18 mouse cellular contexts compared by ENCODE assay signal in genomic region chr7:128209826-128210225, GRCm38 (mm10). TPM values are rescaled to one million over a fixed set of nuclear protein-coding genes. Genes with fewer than 3 reads are reported as not detected.
"Had no signal": no experiment of that assay in that cellular context is flagged by ENCODE, and none has a peak within 500 bp of the region (broad histone marks: within the 10 kb centered on the region; RNA-seq: fewer than 3 reads in every experiment).

No protein-coding gene starts in this region.

- H3K4me1 ChIP-seq: limb, embryonic 12.5 days; liver, embryonic 13.5 days; lung, embryonic 15.5 days; midbrain, embryonic 15.5 days; neural tube, embryonic 12.5 days had no signal

- DNase-seq: liver; liver, embryonic 13.5 days; liver, postnatal 0 days; lung, postnatal 14 days had no signal

- H3K27me3 ChIP-seq: limb, embryonic 12.5 days; liver, embryonic 13.5 days; lung, embryonic 15.5 days; midbrain, embryonic 15.5 days; neural tube, embryonic 12.5 days had no signal

- H3K9ac ChIP-seq: limb, embryonic 12.5 days; liver, embryonic 13.5 days; liver, postnatal 0 days; lung, embryonic 15.5 days; midbrain, embryonic 15.5 days; neural tube, embryonic 12.5 days had no signal

- ATAC-seq: liver, postnatal 0 days; midbrain, embryonic 15.5 days had no signal

- H3K36me3 ChIP-seq: limb, embryonic 12.5 days; liver, embryonic 13.5 days; lung, embryonic 15.5 days; midbrain, embryonic 15.5 days; neural tube, embryonic 12.5 days had no signal

- H3K9me3 ChIP-seq: limb, embryonic 12.5 days; liver, embryonic 13.5 days; lung, embryonic 15.5 days; megakaryocyte, embryonic 14.5 days; midbrain, embryonic 15.5 days; neural tube, embryonic 12.5 days had no signal

- H3K4me3 ChIP-seq: layer of hippocampus, adult 2 months; limb, embryonic 12.5 days; liver, embryonic 13.5 days; lung, embryonic 15.5 days; megakaryocyte, embryonic 14.5 days; midbrain, embryonic 15.5 days; neural tube, embryonic 12.5 days had no signal

- H3K4me2 ChIP-seq: limb, embryonic 12.5 days; liver, embryonic 13.5 days; lung, embryonic 15.5 days; midbrain, embryonic 11.5 days; midbrain, embryonic 15.5 days; neural tube, embryonic 12.5 days had no signal

- H3K27ac ChIP-seq: kidney, postnatal 0 days; layer of hippocampus, adult 2 months; limb, embryonic 12.5 days; liver, embryonic 13.5 days; lung, embryonic 15.5 days; macrophage; midbrain, embryonic 15.5 days; neural tube, embryonic 12.5 days; stomach, postnatal 0 days had no signal

RNA-seq across cellular contexts. Expression of gene Cox6a2, which starts 3.6 kb away (rescaled TPM):
- total RNA-seq: neutrophil, adult 5-6 weeks had no signal
- polyA plus RNA-seq: kidney, postnatal 0 days; midbrain, embryonic 11.5 days; midbrain, embryonic 15.5 days had no signal

RNA-seq across cellular contexts. Expression of gene Tgfb1i1, which starts 36.8 kb away (rescaled TPM):
- total RNA-seq: monocyte, adult 5-6 weeks had no signal

RNA-seq across cellular contexts. Expression of gene Slc5a2, which starts 55.6 kb away (rescaled TPM):
- total RNA-seq: layer of hippocampus, adult 2 months; layer of hippocampus, postnatal 10 days; left cerebral cortex, postnatal 36 days; monocyte, adult 5-6 weeks; neutrophil, adult 5-6 weeks had no signal
- polyA plus RNA-seq: limb, embryonic 12.5 days; neural tube, embryonic 12.5 days had no signal
